Mouse (Mus musculus) kidney, postnatal 25 days (tissue): ENCODE results near the gene Nek3.

ENCODE experiments used
- DNase-seq, 2 experiments: peaks; one replicate each; pipeline ENCODE4 v3.0.0; 2021; ENCODE audit warnings: mixed read lengths in 2 of 2

Gene Nek3

GRCm38 (mm10) chr8:22143764-22144491, 22.3 kb downstream of the Nek3 start:
- DNase-seq: no peak

- DNase-seq: no peak
Measured at GRCm38 (mm10) chr8:22142592-22142991, 23.6 kb downstream of the Nek3 start.

- no peak for DNase-seq
Measured at GRCm38 (mm10) chr8:22141836-22142385, 24.3 kb downstream of the Nek3 start.

- DNase-seq: peak in 1 of 2 experiments; percentile 40
Measured at GRCm38 (mm10) chr8:22136462-22136861, 29.8 kb downstream of the Nek3 start.

- DNase-seq: no peak
Measured at GRCm38 (mm10) chr8:22134750-22135135, 31.5 kb downstream of the Nek3 start.

- DNase-seq: no peak
Measured at GRCm38 (mm10) chr8:22134078-22134749, 32.0 kb downstream of the Nek3 start.

- DNase-seq: no peak
Measured at GRCm38 (mm10) chr8:22132062-22132461, 34.2 kb downstream of the Nek3 start.

- DNase-seq: peak; percentile 69 to 81
Measured at GRCm38 (mm10) chr8:22124220-22125152, 41.7 kb downstream of the Nek3 start, which contains the start of gene Nek5. TSS of gene Nek5 (minus strand) at chr8:22125053.

GRCm38 (mm10) chr8:22107020-22107419, 59.2 kb downstream of the Nek3 start:
- no peak for DNase-seq

GRCm38 (mm10) chr8:22091568-22091967, 74.7 kb downstream of the Nek3 start:
- DNase-seq: peak in 1 of 2 experiments; percentile 2

- DNase-seq: no peak
Measured at GRCm38 (mm10) chr8:22089226-22089625, 77.0 kb downstream of the Nek3 start.

- DNase-seq: no peak
Measured at GRCm38 (mm10) chr8:22079313-22080007, 86.8 kb downstream of the Nek3 start.
